Mouse (Mus musculus) small intestine, adult 2 months (tissue): Measurements from ENCODE around the gene Hivep1.

Experiments used
- CTCF ChIP-seq: fragments of 200-500 bp; IDR thresholded peaks from 2 replicates; pipeline ENCODE4 v1.5.1; 2012; ENCODE audit warnings: low read depth, mild to moderate bottlenecking, control low read depth, inconsistent platforms, low read length, moderate library complexity, mixed read lengths; ENCODE audit not compliant: insufficient replicate concordance, insufficient read length; ENCODE audit errors: extremely low read depth
- POLR2A ChIP-seq: fragments of 200-500 bp; IDR thresholded peaks from 2 replicates; pipeline ENCODE4 v1.6.1; 2012; ENCODE audit warnings: low read depth, mild to moderate bottlenecking, control low read depth, inconsistent platforms, low read length, moderate library complexity

DNA sequence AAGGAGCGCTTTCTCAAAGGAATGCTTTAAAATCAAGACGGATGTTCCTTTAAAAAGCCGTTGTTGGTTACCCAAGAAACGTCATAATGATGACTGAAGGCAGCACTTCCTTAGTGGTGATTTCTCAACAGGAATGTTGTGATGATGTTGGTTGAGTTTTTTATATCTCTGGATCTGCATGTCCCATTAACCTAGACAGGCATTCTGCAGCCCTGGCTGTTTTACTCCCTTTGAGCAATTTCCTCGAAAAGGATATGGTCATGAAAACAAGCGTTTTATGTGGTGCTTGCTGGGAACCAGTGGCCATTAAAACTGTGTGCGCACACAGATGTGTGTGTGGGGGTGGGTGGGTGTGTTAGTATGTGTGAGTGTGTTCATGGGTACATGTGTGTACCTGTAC, 170.6 kb downstream of the Hivep1 start:
- TF ChIP-seq CTCF (no peak), POLR2A (no peak)
